Mouse (Mus musculus) brain, embryonic 14.5 days (tissue): ENCODE measurements around the gene Uggt2.

Source experiments
- CTCF ChIP-seq: fragments of 200-500 bp; IDR thresholded peaks from 2 replicates; pipeline ENCODE4 v1.5.1; 2012; ENCODE audit warnings: inconsistent platforms, mild to moderate bottlenecking, moderate library complexity, borderline replicate concordance; ENCODE audit not compliant: insufficient read depth, insufficient read length; ENCODE audit errors: extremely low read depth
- POLR2A ChIP-seq: fragments of 200-500 bp; IDR thresholded peaks from 2 replicates; pipeline ENCODE4 v1.6.1; 2012; ENCODE audit warnings: mild to moderate bottlenecking, inconsistent platforms, borderline replicate concordance; ENCODE audit not compliant: poor library complexity, insufficient read depth, insufficient read length, severe bottlenecking; ENCODE audit errors: extremely low read depth

GRCm38 (mm10) chr14:119107591-119107990 lies 8.4 kb upstream of the Uggt2 start:
- TF ChIP-seq CTCF = no peak
- TF ChIP-seq POLR2A = no peak
